Mouse (Mus musculus): ENCODE results near the gene Dusp22.

GRCm38 (mm10) chr13:30648461-30648860, 11.3 kb upstream of the Dusp22 start:
- TF ChIP-seq POLR2A (IDR thresholded peaks at IDR 0.05; ENCODE audit: low read depth, low read length) (no peak), CTCF (conservative IDR thresholded peaks at IDR 0.05; ENCODE audit: insufficient read depth, insufficient read length, low read depth, low read length) (no peak)

Data from kidney, adult 2 months (tissue).